Mouse (Mus musculus) lung, adult 2 months (tissue): ENCODE measurements around the gene Csf2rb.

Source experiments
- CTCF ChIP-seq: fragments of 200-500 bp; IDR thresholded peaks from 2 replicates; pipeline ENCODE4 v1.5.1; 2011; ENCODE audit warnings: mild to moderate bottlenecking, low read length, control low read depth; ENCODE audit not compliant: insufficient read depth
- POLR2A ChIP-seq: fragments of 200-500 bp; IDR thresholded peaks from 2 replicates; pipeline ENCODE4 v1.6.1; 2011; ENCODE audit warnings: low read depth, mild to moderate bottlenecking, control low read depth, low read length, borderline replicate concordance; ENCODE audit errors: extremely low read depth

DNA sequence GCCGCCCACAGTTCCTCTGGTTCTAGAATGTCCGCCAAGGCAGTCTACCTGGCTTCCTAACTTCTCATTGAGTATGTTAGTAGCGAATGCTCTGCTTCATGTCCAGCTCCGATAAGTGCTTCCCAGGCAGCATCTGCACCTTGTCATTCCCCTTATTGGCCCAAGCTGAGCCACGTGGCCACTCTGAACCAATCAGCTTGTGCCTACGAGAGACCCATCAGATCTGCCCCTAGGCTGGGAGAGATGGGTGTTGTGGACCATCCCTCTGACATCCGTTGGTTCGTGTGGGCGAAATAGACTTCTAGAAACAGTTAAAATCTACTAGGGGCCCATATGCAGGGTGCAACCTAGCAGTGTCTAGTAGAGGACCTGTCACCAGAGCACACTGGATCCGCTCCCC is 52.3 kb downstream of the Csf2rb start:
- TF ChIP-seq CTCF (no peak), POLR2A (no peak)
